In genomic region chr7:67803857-67804215, GRCm38 (mm10) we compare ENCODE assay signal across 8 mouse cellular contexts. TPM values are rescaled to one million over a fixed set of nuclear protein-coding genes. Genes with fewer than 3 reads are reported as not detected.
DNase-seq lines count a peak whose midpoint lies in the region; ATAC-seq and TF ChIP-seq lines count a peak whose summit lies in the region.

No protein-coding gene starts in this region.

- no peak overlapping the region for H3K27ac ChIP-seq in kidney, postnatal 0 days
- H3K27ac ChIP-seq in embryonic facial prominence, embryonic 13.5 days: peak overlapping the region; percentile 33; the same call in 1 of the 2 replicates
- no peak overlapping the region for H3K27ac ChIP-seq in hindbrain, postnatal 0 days
- H3K27ac ChIP-seq in midbrain, embryonic 16.5 days (ENCODE audit: low read length): no peak overlapping the region

- no peaks in the 10 kb centered on the region for H3K4me1 ChIP-seq in kidney, postnatal 0 days (replicated peaks; ENCODE audit: insufficient read depth, low read length)
- peaks cover 16% of the 10 kb centered on the region for H3K4me1 ChIP-seq in embryonic facial prominence, embryonic 13.5 days
- H3K4me1 ChIP-seq in hindbrain, postnatal 0 days (ENCODE audit: insufficient read depth, low read length): 0 out of 2 replicates have a peak, but pooled peaks cover 5% of the 10 kb centered on the region
- peaks cover 3% of the 10 kb centered on the region; the same call in 1 of the 2 replicates for H3K4me1 ChIP-seq in midbrain, embryonic 16.5 days (ENCODE audit: control insufficient read depth, insufficient read depth, low read length)

- H3K4me2 ChIP-seq in kidney, postnatal 0 days (ENCODE audit: low read length): peak overlapping the region; percentile 58
- H3K4me2 ChIP-seq in embryonic facial prominence, embryonic 13.5 days: peak overlapping the region; percentile 74
- peak overlapping the region; percentile 66 for H3K4me2 ChIP-seq in hindbrain, postnatal 0 days (ENCODE audit: low read depth, low read length)
- peak overlapping the region; percentile 66 for H3K4me2 ChIP-seq in midbrain, embryonic 16.5 days (ENCODE audit: low read length)

- TF ChIP-seq CTCF in kidney, postnatal 0 days (IDR thresholded peaks at IDR 0.05; ENCODE audit: low read depth): no peak
- TF ChIP-seq CTCF in hindbrain, postnatal 0 days (IDR thresholded peaks at IDR 0.05; ENCODE audit: low read depth): no peak

- no peaks in the 10 kb centered on the region for H3K9me3 ChIP-seq in kidney, postnatal 0 days (replicated peaks; ENCODE audit: low read length)
- H3K9me3 ChIP-seq in embryonic facial prominence, embryonic 13.5 days: no peaks in the 10 kb centered on the region
- no peaks in the 10 kb centered on the region for H3K9me3 ChIP-seq in hindbrain, postnatal 0 days (ENCODE audit: low read length)
- no peaks in the 10 kb centered on the region for H3K9me3 ChIP-seq in midbrain, embryonic 16.5 days (replicated peaks; ENCODE audit: control insufficient read depth, low read length, poor library complexity, severe bottlenecking)

- peak overlapping the region; percentile 25 for H3K4me3 ChIP-seq in kidney, postnatal 0 days (replicated peaks; ENCODE audit: low read depth, low read length)
- peak overlapping the region; percentile 44 for H3K4me3 ChIP-seq in embryonic facial prominence, embryonic 13.5 days
- H3K4me3 ChIP-seq in hindbrain, postnatal 0 days (ENCODE audit: low read length): peak overlapping the region; percentile 29
- peak overlapping the region; percentile 37 for H3K4me3 ChIP-seq in midbrain, embryonic 16.5 days (ENCODE audit: low read depth, low read length)

- no peak; the same call in 1 of the 2 replicates for ATAC-seq in kidney, postnatal 0 days (replicated peaks; ENCODE audit: low FRiP score, low read depth)
- no peak for ATAC-seq in embryonic facial prominence, embryonic 13.5 days (ENCODE audit: insufficient number of reproducible peaks, insufficient read depth, low FRiP score, low TSS enrichment, low read depth)
- ATAC-seq in hindbrain, postnatal 0 days: peak; percentile 41
- ATAC-seq in midbrain, embryonic 16.5 days: no peak; the same call in 1 of the 2 replicates

- no peaks in the 10 kb centered on the region for H3K36me3 ChIP-seq in kidney, postnatal 0 days (ENCODE audit: insufficient read depth, low read length)
- no peaks in the 10 kb centered on the region for H3K36me3 ChIP-seq in embryonic facial prominence, embryonic 13.5 days
- no peaks in the 10 kb centered on the region for H3K36me3 ChIP-seq in hindbrain, postnatal 0 days (ENCODE audit: insufficient read depth, low read length)
- H3K36me3 ChIP-seq in midbrain, embryonic 16.5 days (ENCODE audit: control insufficient read depth, insufficient read depth, low read length): no peaks in the 10 kb centered on the region

- no peak for DNase-seq in kidney, postnatal 0 days (ENCODE audit: low spot score)
- no peak for DNase-seq in kidney, adult 8-10 months
- DNase-seq in hindbrain, postnatal 0 days (ENCODE audit: low spot score): no peak
- no peak for DNase-seq in cerebellum, adult 9-10 months
- no peak for DNase-seq in spleen, adult 12 weeks (ENCODE audit: low spot score)
- DNase-seq in testis, postnatal 14 days (ENCODE audit: low spot score): no peak

- 15% methylated on average over 12 of the region's 13 CpGs for whole genome bisulfite sequencing in kidney, postnatal 0 days
- WGBS in embryonic facial prominence, embryonic 13.5 days: 12% methylated on average over 12 of the region's 13 CpGs
- 16% methylated on average over 12 of the region's 13 CpGs for WGBS in hindbrain, postnatal 0 days
- 12% methylated on average over 12 of the region's 13 CpGs for WGBS in midbrain, embryonic 16.5 days

- H3K9ac ChIP-seq in kidney, postnatal 0 days (ENCODE audit: low read depth, low read length): no peak overlapping the region
- peak overlapping the region; percentile 64 for H3K9ac ChIP-seq in embryonic facial prominence, embryonic 13.5 days
- H3K9ac ChIP-seq in hindbrain, postnatal 0 days (replicated peaks; ENCODE audit: low read length): no peak overlapping the region
- H3K9ac ChIP-seq in midbrain, embryonic 16.5 days (ENCODE audit: low read depth, low read length): peak overlapping the region; percentile 59

- no peaks in the 10 kb centered on the region for H3K27me3 ChIP-seq in kidney, postnatal 0 days (ENCODE audit: insufficient read depth, low read length)
- peaks cover 3% of the 10 kb centered on the region; the same call in 1 of the 2 replicates for H3K27me3 ChIP-seq in embryonic facial prominence, embryonic 13.5 days
- H3K27me3 ChIP-seq in hindbrain, postnatal 0 days (ENCODE audit: insufficient read depth, low read length): no peaks in the 10 kb centered on the region
- H3K27me3 ChIP-seq in midbrain, embryonic 16.5 days (ENCODE audit: control insufficient read depth, insufficient read depth, low read depth, low read length): no peaks in the 10 kb centered on the region

RNA-seq across cellular contexts. Expression of gene Synm, which starts 44.3 kb away (rescaled TPM):
- 0.60 and 1.2 TPM in 2 replicates for polyA plus RNA-seq in kidney, postnatal 0 days (2015; fragmentation: Nextera tagmentation; extraction: Ambion mirVana)
- 0.76 and 0.79 TPM in 2 replicates for polyA plus RNA-seq in embryonic facial prominence, embryonic 13.5 days (2015; fragmentation: Nextera tagmentation; extraction: Ambion mirVana)
- total RNA-seq in hindbrain, postnatal 0 days (2014; rRNA removed): 6.4 and 7.8 TPM in 2 replicates
- 5.8 TPM in 2 replicates for polyA plus RNA-seq in hindbrain, postnatal 0 days (2015; fragmentation: Nextera tagmentation; extraction: Ambion mirVana)
- 4.6 and 5.1 TPM in 2 replicates for polyA plus RNA-seq in midbrain, embryonic 16.5 days (2015; fragmentation: Nextera tagmentation; extraction: Ambion mirVana)

Comparison
In these comparisons a context has a peak if more than half of its experiments do, and no peak if none do; other contexts are left out.
1. H3K9ac ChIP-seq: peak in embryonic facial prominence, embryonic 13.5 days (single experiment) and midbrain, embryonic 16.5 days (single experiment); none in kidney, postnatal 0 days (single experiment) and hindbrain, postnatal 0 days (single experiment).
2. Peak in every context shown above with its lines, with median percentiles within 50 percentile points of each other: H3K4me2 ChIP-seq and H3K4me3 ChIP-seq.